Mouse (Mus musculus): Measurements from ENCODE around the gene Bicra. TPM values are rescaled to one million over a fixed set of nuclear protein-coding genes. Genes with fewer than 3 reads are reported as not detected.

Gene Bicra
- polyA plus RNA-seq (2012; rRNA removed), result 8.1 and 9.5 TPM in 2 replicates

GRCm38 (mm10) chr7:16047338-16048146 lies at the start of gene Bicra:
TSS of gene Bicra (minus strand) at chr7:16047921.
- WGBS, result under 1% methylated on average over 64 of the region's 69 CpGs
- DNase-seq (ENCODE audit: low read depth, low spot score), result no peak

- DNase-seq (ENCODE audit: low read depth, low spot score), result no peak
- 56% methylated on average over 3 of the region's 3 CpGs for WGBS
Measured at GRCm38 (mm10) chr7:16094592-16094991, 46.9 kb upstream of the Bicra start.

GRCm38 (mm10) chr7:16087587-16087986 lies 39.9 kb upstream of the Bicra start:
- DNase-seq (ENCODE audit: low read depth, low spot score), result no peak
- WGBS, result 78% methylated on average over 2 of the region's 2 CpGs

- 62% methylated on average over 4 of the region's 4 CpGs for WGBS
- no peak for DNase-seq (ENCODE audit: low read depth, low spot score)
Measured at GRCm38 (mm10) chr7:16083361-16083760, 35.6 kb upstream of the Bicra start.

GRCm38 (mm10) chr7:16080581-16080980 lies 32.9 kb upstream of the Bicra start:
- WGBS, result 66% methylated on average over 4 of the region's 4 CpGs
- DNase-seq (ENCODE audit: low read depth, low spot score), result no peak

GRCm38 (mm10) chr7:16079947-16080346 lies 32.2 kb upstream of the Bicra start:
- DNase-seq (ENCODE audit: low read depth, low spot score), result no peak
- WGBS, result 33% methylated on average over 1 of the region's 1 CpGs

GRCm38 (mm10) chr7:16071906-16072305 lies 24.2 kb upstream of the Bicra start:
- no peak for DNase-seq (ENCODE audit: low read depth, low spot score)
- WGBS, result 60% methylated on average over 6 of the region's 6 CpGs

GRCm38 (mm10) chr7:16070846-16071245 lies 23.1 kb upstream of the Bicra start:
- DNase-seq (ENCODE audit: low read depth, low spot score), result no peak

GRCm38 (mm10) chr7:16063490-16063889 lies 15.8 kb upstream of the Bicra start:
- 40% methylated on average over 4 of the region's 4 CpGs for WGBS
- no peak for DNase-seq (ENCODE audit: low read depth, low spot score)

GRCm38 (mm10) chr7:16062099-16062420 lies 14.3 kb upstream of the Bicra start:
- no peak for DNase-seq (ENCODE audit: low read depth, low spot score)
- whole genome bisulfite sequencing, result 79% methylated on average over 15 of the region's 15 CpGs

GRCm38 (mm10) chr7:16061219-16062098 lies 13.7 kb upstream of the Bicra start, which contains the start of gene Zfp541:
TSS of gene Zfp541 (plus strand) at chr7:16061814.
- no peak for DNase-seq (ENCODE audit: low read depth, low spot score)
- WGBS, result 66% methylated on average over 80 of the region's 80 CpGs

GRCm38 (mm10) chr7:16057136-16057534 lies 9.4 kb upstream of the Bicra start:
- 17% methylated on average over 2 of the region's 2 CpGs for WGBS
- no peak for DNase-seq (ENCODE audit: low read depth, low spot score)

- 13% methylated on average over 5 of the region's 5 CpGs for WGBS
- DNase-seq (ENCODE audit: low read depth, low spot score), result no peak
Measured at GRCm38 (mm10) chr7:16056459-16057135, 8.9 kb upstream of the Bicra start.

- DNase-seq (ENCODE audit: low read depth, low spot score), result no peak
- 90% methylated on average over 6 of the region's 6 CpGs for WGBS
Measured at GRCm38 (mm10) chr7:16055665-16056064, 7.9 kb upstream of the Bicra start.

- no peak for DNase-seq (ENCODE audit: low read depth, low spot score)
- 72% methylated on average over 4 of the region's 4 CpGs for WGBS
Measured at GRCm38 (mm10) chr7:16054966-16055365, 7.2 kb upstream of the Bicra start.

GRCm38 (mm10) chr7:16053105-16053504 lies 5.4 kb upstream of the Bicra start:
- no peak for DNase-seq (ENCODE audit: low read depth, low spot score)
- 1% methylated on average over 6 of the region's 6 CpGs for WGBS

- WGBS, result under 1% methylated on average over 24 of the region's 24 CpGs
Measured at GRCm38 (mm10) chr7:16052684-16053083, 5.0 kb upstream of the Bicra start.

GRCm38 (mm10) chr7:16051883-16052595 lies 4.3 kb upstream of the Bicra start:
- no peak for DNase-seq (ENCODE audit: low read depth, low spot score)
- WGBS, result under 1% methylated on average over 19 of the region's 19 CpGs

More at GRCm38 (mm10) chr7:16052684-16053083, 5.0 kb upstream of the Bicra start:
- no peak for DNase-seq (ENCODE audit: low read depth, low spot score)

- WGBS, result 85% methylated on average over 3 of the region's 3 CpGs
- no peak for DNase-seq (ENCODE audit: low read depth, low spot score)
Measured at GRCm38 (mm10) chr7:16050600-16050999, 2.9 kb upstream of the Bicra start.

- no peak for DNase-seq (ENCODE audit: low read depth, low spot score)
- WGBS, result 44% methylated on average over 7 of the region's 7 CpGs
Measured at GRCm38 (mm10) chr7:16049576-16049915, 1.8 kb upstream of the Bicra start.

Data from large intestine, adult 2 months (tissue).